Mouse (Mus musculus): ENCODE results near the gene Rtn4rl2. TPM values are rescaled to one million over a fixed set of nuclear protein-coding genes. Genes with fewer than 3 reads are reported as not detected.
A peak's percentile ranks its signal among the peaks of the same experiment; 100 is the strongest.

The Rtn4rl2 gene
- polyA plus RNA-seq, 1 experiment from 2014 or later = 0.29 TPM

- Histone ChIP-seq H3K36me3 (no peaks in the 10 kb centered on the region), H3K9me3 (replicated peaks) (no peaks in the 10 kb centered on the region), H3K4me1 (peaks cover 37% of the 10 kb centered on the region), H3K27me3 (replicated peaks) (peaks cover 97% of the 10 kb centered on the region), H3K4me2 (peak overlapping the region; percentile 22; the same call in 1 of the 2 replicates), H3K4me3 (no peak overlapping the region; the same call in 1 of the 2 replicates), H3K27ac (no peak overlapping the region), H3K9ac (no peak overlapping the region)
- peak; percentile 24; the same call in 1 of the 2 replicates for ATAC-seq
- WGBS (ENCODE audit: insufficient replicate concordance) = 12% methylated on average over 6 of the region's 6 CpGs
Measured at GRCm38 (mm10) chr2:84883084-84883483, 3.4 kb downstream of the Rtn4rl2 start.

- peaks cover 32% of the 10 kb centered on the region for H3K4me1 ChIP-seq
- H3K4me2 ChIP-seq = peak overlapping the region; percentile 22; the same call in 1 of the 2 replicates
- H3K27me3 ChIP-seq (replicated peaks) = peaks cover 97% of the 10 kb centered on the region
- no peak overlapping the region for H3K9ac ChIP-seq
- no peak overlapping the region for H3K27ac ChIP-seq
- ATAC-seq = no peak
- H3K9me3 ChIP-seq (replicated peaks) = no peaks in the 10 kb centered on the region
- H3K36me3 ChIP-seq = no peaks in the 10 kb centered on the region
- WGBS (ENCODE audit: insufficient replicate concordance) = 7% methylated on average over 23 of the region's 23 CpGs
- H3K4me3 ChIP-seq = no peak overlapping the region
Measured at GRCm38 (mm10) chr2:84882606-84883005, 3.9 kb downstream of the Rtn4rl2 start.

GRCm38 (mm10) chr2:84880590-84880989 lies 5.9 kb downstream of the Rtn4rl2 start:
- H3K9ac ChIP-seq = no peak overlapping the region
- no peak overlapping the region for H3K27ac ChIP-seq
- peaks cover 15% of the 10 kb centered on the region; the same call in 1 of the 2 replicates for H3K4me1 ChIP-seq
- no peaks in the 10 kb centered on the region for H3K9me3 ChIP-seq (replicated peaks)
- no peak overlapping the region for H3K4me2 ChIP-seq
- WGBS (ENCODE audit: insufficient replicate concordance) = 74% methylated on average over 8 of the region's 8 CpGs
- peaks cover 97% of the 10 kb centered on the region for H3K27me3 ChIP-seq (replicated peaks)
- no peaks in the 10 kb centered on the region for H3K36me3 ChIP-seq
- no peak for ATAC-seq
- H3K4me3 ChIP-seq = no peak overlapping the region

- WGBS (ENCODE audit: insufficient replicate concordance) = 35% methylated on average over 6 of the region's 6 CpGs
- Histone ChIP-seq H3K4me3 (no peak overlapping the region), H3K27me3 (replicated peaks) (peaks cover 97% of the 10 kb centered on the region), H3K36me3 (no peaks in the 10 kb centered on the region), H3K4me2 (no peak overlapping the region), H3K9me3 (replicated peaks) (no peaks in the 10 kb centered on the region), H3K4me1 (peaks cover 10% of the 10 kb centered on the region), H3K9ac (no peak overlapping the region), H3K27ac (no peak overlapping the region)
- no peak for ATAC-seq
Measured at GRCm38 (mm10) chr2:84875842-84876241, 10.7 kb downstream of the Rtn4rl2 start.

- peaks cover 100% of the 10 kb centered on the region for H3K27me3 ChIP-seq (replicated peaks)
- no peaks in the 10 kb centered on the region for H3K36me3 ChIP-seq
- H3K4me3 ChIP-seq = peak overlapping the region; percentile 51
- no peaks in the 10 kb centered on the region for H3K9me3 ChIP-seq (replicated peaks)
- peak overlapping the region; percentile 67 for H3K4me2 ChIP-seq
- WGBS (ENCODE audit: insufficient replicate concordance) = 3% methylated on average over 78 of the region's 78 CpGs
- no peak for ATAC-seq
- H3K27ac ChIP-seq = no peak overlapping the region
- H3K9ac ChIP-seq = peak overlapping the region; percentile 37
- H3K4me1 ChIP-seq = peaks cover 23% of the 10 kb centered on the region
Measured at GRCm38 (mm10) chr2:84872105-84872716, 14.3 kb downstream of the Rtn4rl2 start.

GRCm38 (mm10) chr2:84870623-84871160 lies 15.8 kb downstream of the Rtn4rl2 start:
- Histone ChIP-seq H3K36me3 (no peaks in the 10 kb centered on the region), H3K27me3 (replicated peaks) (peaks cover 100% of the 10 kb centered on the region), H3K27ac (no peak overlapping the region), H3K4me3 (no peak overlapping the region), H3K4me2 (no peak overlapping the region), H3K9ac (no peak overlapping the region), H3K4me1 (peaks cover 38% of the 10 kb centered on the region), H3K9me3 (replicated peaks) (no peaks in the 10 kb centered on the region)
- 25% methylated on average over 4 of the region's 4 CpGs for WGBS (ENCODE audit: insufficient replicate concordance)
- no peak for ATAC-seq

- H3K4me3 ChIP-seq = no peak overlapping the region
- no peak for ATAC-seq
- H3K36me3 ChIP-seq = peaks cover 1% of the 10 kb centered on the region
- peaks cover 43% of the 10 kb centered on the region for H3K4me1 ChIP-seq
- WGBS (ENCODE audit: insufficient replicate concordance) = 22% methylated on average over 2 of the region's 2 CpGs
- H3K27me3 ChIP-seq (replicated peaks) = peaks cover 92% of the 10 kb centered on the region
- H3K9me3 ChIP-seq (replicated peaks) = no peaks in the 10 kb centered on the region
- H3K9ac ChIP-seq = no peak overlapping the region
- no peak overlapping the region for H3K27ac ChIP-seq
- H3K4me2 ChIP-seq = no peak overlapping the region
Measured at GRCm38 (mm10) chr2:84868977-84869376, 17.5 kb downstream of the Rtn4rl2 start.

- whole genome bisulfite sequencing (ENCODE audit: insufficient replicate concordance) = 4% methylated on average over 5 of the region's 5 CpGs
- ATAC-seq = peak; percentile 53
- no peak overlapping the region for H3K4me2 ChIP-seq
- peaks cover 6% of the 10 kb centered on the region for H3K36me3 ChIP-seq
- no peaks in the 10 kb centered on the region for H3K9me3 ChIP-seq (replicated peaks)
- H3K4me1 ChIP-seq = peaks cover 43% of the 10 kb centered on the region
- H3K9ac ChIP-seq = no peak overlapping the region
- no peak overlapping the region for H3K4me3 ChIP-seq
- no peak overlapping the region for H3K27ac ChIP-seq
- H3K27me3 ChIP-seq (replicated peaks) = peaks cover 88% of the 10 kb centered on the region
Measured at GRCm38 (mm10) chr2:84868521-84868943, 18.0 kb downstream of the Rtn4rl2 start.

GRCm38 (mm10) chr2:84865616-84866571 lies 20.6 kb downstream of the Rtn4rl2 start:
- peaks cover 38% of the 10 kb centered on the region for H3K4me1 ChIP-seq
- no peak overlapping the region for H3K27ac ChIP-seq
- peak overlapping the region; percentile 15; the same call in 1 of the 2 replicates for H3K9ac ChIP-seq
- H3K4me2 ChIP-seq = peak overlapping the region; percentile 59
- H3K27me3 ChIP-seq (replicated peaks) = peaks cover 61% of the 10 kb centered on the region
- H3K36me3 ChIP-seq = peaks cover 32% of the 10 kb centered on the region
- no peak for ATAC-seq
- peak overlapping the region; percentile 30 for H3K4me3 ChIP-seq
- H3K9me3 ChIP-seq (replicated peaks) = no peaks in the 10 kb centered on the region
- WGBS (ENCODE audit: insufficient replicate concordance) = 2% methylated on average over 47 of the region's 47 CpGs

- ATAC-seq = no peak
Measured at GRCm38 (mm10) chr2:84862231-84862630, 24.3 kb downstream of the Rtn4rl2 start.

GRCm38 (mm10) chr2:84861430-84861829 lies 25.1 kb downstream of the Rtn4rl2 start:
- no peaks in the 10 kb centered on the region for H3K9me3 ChIP-seq (replicated peaks)
- ATAC-seq = no peak
- H3K4me2 ChIP-seq = no peak overlapping the region
- peaks cover 77% of the 10 kb centered on the region for H3K36me3 ChIP-seq
- no peak overlapping the region for H3K27ac ChIP-seq
- no peak overlapping the region for H3K4me3 ChIP-seq
- H3K4me1 ChIP-seq = peaks cover 32% of the 10 kb centered on the region
- WGBS (ENCODE audit: insufficient replicate concordance) = 49% methylated on average over 3 of the region's 3 CpGs
- H3K27me3 ChIP-seq (replicated peaks) = peaks cover 17% of the 10 kb centered on the region
- H3K9ac ChIP-seq = no peak overlapping the region

More at GRCm38 (mm10) chr2:84862231-84862630, 24.3 kb downstream of the Rtn4rl2 start:
- Histone ChIP-seq H3K9ac (no peak overlapping the region), H3K27me3 (replicated peaks) (peaks cover 25% of the 10 kb centered on the region), H3K4me3 (no peak overlapping the region), H3K27ac (no peak overlapping the region), H3K4me2 (no peak overlapping the region), H3K9me3 (replicated peaks) (no peaks in the 10 kb centered on the region), H3K4me1 (peaks cover 40% of the 10 kb centered on the region), H3K36me3 (peaks cover 69% of the 10 kb centered on the region)
- 58% methylated on average over 3 of the region's 3 CpGs for WGBS (ENCODE audit: insufficient replicate concordance)

Data from liver, embryonic 12.5 days (tissue).